In the genomic region with DNA sequence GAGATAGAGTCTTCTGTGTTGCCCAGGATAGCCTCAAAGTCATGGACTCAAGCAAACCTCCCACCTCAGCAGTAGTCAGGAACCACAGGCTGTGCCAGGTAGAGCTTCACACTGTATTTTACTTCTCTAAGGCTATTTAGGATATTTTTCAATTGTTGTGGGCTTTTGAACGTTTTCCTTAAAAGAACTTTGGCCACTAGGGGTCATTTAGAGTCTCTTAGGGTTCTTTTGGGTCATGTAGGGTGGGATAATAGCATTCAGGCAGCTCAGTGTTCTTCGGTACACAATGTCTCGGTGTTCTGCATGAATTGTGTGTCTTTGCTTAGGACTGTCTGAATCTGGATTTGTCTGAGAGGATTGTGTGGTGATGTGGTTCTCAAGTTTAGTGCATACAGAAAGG, we compare ENCODE assay signal across 14 mouse cellular contexts. TPM values are rescaled to one million over a fixed set of nuclear protein-coding genes. Genes with fewer than 3 reads are reported as not detected.
DNase-seq lines count a peak whose midpoint lies in the region; ATAC-seq and TF ChIP-seq lines count a peak whose summit lies in the region.
"Had no signal": no experiment of that assay in that cellular context is flagged by ENCODE, and none has a peak within 500 bp of the region (broad histone marks: within the 10 kb centered on the region; RNA-seq: fewer than 3 reads in every experiment).

No protein-coding gene starts in this region.

- H3K36me3 ChIP-seq in kidney, postnatal 0 days (ENCODE audit: insufficient read depth, low read length): no peaks in the 10 kb centered on the region
- H3K36me3 ChIP-seq in kidney, embryonic 15.5 days: no peaks in the 10 kb centered on the region
- H3K36me3 ChIP-seq: limb, embryonic 13.5 days; lung, embryonic 15.5 days had no signal

- H3K4me2 ChIP-seq in kidney, postnatal 0 days (ENCODE audit: low read length): no peak overlapping the region
- H3K4me2 ChIP-seq in kidney, embryonic 15.5 days: no peak overlapping the region
- H3K4me2 ChIP-seq: limb, embryonic 13.5 days; lung, embryonic 15.5 days; midbrain, embryonic 13.5 days had no signal

- no peaks in the 10 kb centered on the region for H3K4me1 ChIP-seq in kidney, postnatal 0 days (replicated peaks; ENCODE audit: insufficient read depth, low read length)
- peaks cover 5% of the 10 kb centered on the region for H3K4me1 ChIP-seq in kidney, embryonic 15.5 days
- H3K4me1 ChIP-seq: midbrain, embryonic 13.5 days had no signal

- no peak overlapping the region for H3K27ac ChIP-seq in kidney, postnatal 0 days
- H3K27ac ChIP-seq in kidney, embryonic 15.5 days: no peak overlapping the region
- H3K27ac ChIP-seq: limb, embryonic 13.5 days; lung, embryonic 15.5 days; midbrain, embryonic 13.5 days had no signal

- DNase-seq in kidney, postnatal 0 days (ENCODE audit: low spot score): peak; percentile 25
- peak; percentile 5 to 20 for DNase-seq in spleen, postnatal 4 days (ENCODE audit: low spot score in 2 of 2)
- no peak for DNase-seq in spleen, postnatal 14 days (ENCODE audit: low spot score in 2 of 2)
- peak; percentile 18 for DNase-seq in R1 (ENCODE audit: low read depth, low spot score)
- peak; percentile 2 for DNase-seq in testis, postnatal 14 days (ENCODE audit: low spot score)
- DNase-seq in urinary bladder, postnatal 36 days (ENCODE audit: low spot score in 2 of 2): no peak
- DNase-seq: cerebellum, postnatal 14 days; kidney, postnatal 4 days had no signal

- H3K9me3 ChIP-seq in kidney, postnatal 0 days (replicated peaks; ENCODE audit: low read length): no peaks in the 10 kb centered on the region
- H3K9me3 ChIP-seq in kidney, embryonic 15.5 days (replicated peaks): no peaks in the 10 kb centered on the region
- H3K9me3 ChIP-seq: limb, embryonic 13.5 days; lung, embryonic 15.5 days; midbrain, embryonic 13.5 days had no signal

- H3K27me3 ChIP-seq in kidney, postnatal 0 days (ENCODE audit: insufficient read depth, low read length): no peaks in the 10 kb centered on the region
- no peaks in the 10 kb centered on the region for H3K27me3 ChIP-seq in kidney, embryonic 15.5 days
- H3K27me3 ChIP-seq: limb, embryonic 13.5 days; lung, embryonic 15.5 days; midbrain, embryonic 13.5 days had no signal

- H3K4me3 ChIP-seq in kidney, postnatal 0 days (replicated peaks; ENCODE audit: low read depth, low read length): no peak overlapping the region
- H3K4me3 ChIP-seq in kidney, embryonic 15.5 days (replicated peaks): no peak overlapping the region
- H3K4me3 ChIP-seq: limb, embryonic 13.5 days; lung, embryonic 15.5 days; midbrain, embryonic 13.5 days had no signal

- TF ChIP-seq CTCF in kidney, postnatal 0 days (IDR thresholded peaks at IDR 0.05; ENCODE audit: low read depth): peak; percentile 51; the same call in 1 of the 2 replicates

- no peak for ATAC-seq in kidney, postnatal 0 days (replicated peaks; ENCODE audit: low FRiP score, low read depth)
- no peak for ATAC-seq in kidney, embryonic 15.5 days (replicated peaks; ENCODE audit: low FRiP score)
- ATAC-seq: forebrain, embryonic 14.5 days; intestine, embryonic 16.5 days; midbrain, embryonic 13.5 days had no signal

- H3K9ac ChIP-seq in kidney, postnatal 0 days (ENCODE audit: low read depth, low read length): no peak overlapping the region
- no peak overlapping the region for H3K9ac ChIP-seq in kidney, embryonic 15.5 days
- H3K9ac ChIP-seq: limb, embryonic 13.5 days; lung, embryonic 15.5 days; midbrain, embryonic 13.5 days had no signal

- 44% methylated on average over 3 of the region's 3 CpGs for WGBS in kidney, postnatal 0 days
- 47% methylated on average over 3 of the region's 3 CpGs for whole genome bisulfite sequencing in kidney, embryonic 15.5 days

RNA-seq across cellular contexts. Expression of a gene that starts 37.3 kb away (rescaled TPM):
- 14.1 and 17.0 TPM in 2 replicates for polyA plus RNA-seq in kidney, postnatal 0 days (2015; fragmentation: Nextera tagmentation; extraction: Ambion mirVana)
- polyA plus RNA-seq in kidney, embryonic 15.5 days (2015; fragmentation: Nextera tagmentation; extraction: Ambion mirVana): 18.9 and 20.8 TPM in 2 replicates

RNA-seq across cellular contexts. Expression of a gene that starts 42.1 kb away (rescaled TPM):
- polyA plus RNA-seq in kidney, postnatal 0 days (2015; fragmentation: Nextera tagmentation; extraction: Ambion mirVana): 3.0 and 3.2 TPM in 2 replicates
- 8.4 and 11.3 TPM in 2 replicates for polyA plus RNA-seq in kidney, embryonic 15.5 days (2015; fragmentation: Nextera tagmentation; extraction: Ambion mirVana)

Comparison
In these comparisons a context has a peak if more than half of its experiments do, and no peak if none do; other contexts are left out.
1. DNase-seq: peak in kidney, postnatal 0 days (single experiment), spleen, postnatal 4 days (2 of 2), R1 (single experiment) and testis, postnatal 14 days (single experiment); none in spleen, postnatal 14 days (0 of 2) and urinary bladder, postnatal 36 days (0 of 2).